Mouse (Mus musculus) kidney, adult 10 weeks (tissue): Measurements from ENCODE around the gene Asb4. TPM values are rescaled to one million over a fixed set of nuclear protein-coding genes. Genes with fewer than 3 reads are reported as not detected.

Experiments used
- polyA plus RNA-seq: library from polyadenylated mRNA; stranded (reverse); fragments of 350-450 nt; fragmentation: Illumina TruSeq; extraction: RNeasy Lipid Tissue Mini Kit (QIAGEN cat#74804); gene quantifications from one replicate; pipeline ENCODE4 v1.2.3, GENCODE M21; 2014; ENCODE audit warnings: low read depth, low replicate concordance

The Asb4 gene
- 1.4 TPM for polyA plus RNA-seq

DNA sequence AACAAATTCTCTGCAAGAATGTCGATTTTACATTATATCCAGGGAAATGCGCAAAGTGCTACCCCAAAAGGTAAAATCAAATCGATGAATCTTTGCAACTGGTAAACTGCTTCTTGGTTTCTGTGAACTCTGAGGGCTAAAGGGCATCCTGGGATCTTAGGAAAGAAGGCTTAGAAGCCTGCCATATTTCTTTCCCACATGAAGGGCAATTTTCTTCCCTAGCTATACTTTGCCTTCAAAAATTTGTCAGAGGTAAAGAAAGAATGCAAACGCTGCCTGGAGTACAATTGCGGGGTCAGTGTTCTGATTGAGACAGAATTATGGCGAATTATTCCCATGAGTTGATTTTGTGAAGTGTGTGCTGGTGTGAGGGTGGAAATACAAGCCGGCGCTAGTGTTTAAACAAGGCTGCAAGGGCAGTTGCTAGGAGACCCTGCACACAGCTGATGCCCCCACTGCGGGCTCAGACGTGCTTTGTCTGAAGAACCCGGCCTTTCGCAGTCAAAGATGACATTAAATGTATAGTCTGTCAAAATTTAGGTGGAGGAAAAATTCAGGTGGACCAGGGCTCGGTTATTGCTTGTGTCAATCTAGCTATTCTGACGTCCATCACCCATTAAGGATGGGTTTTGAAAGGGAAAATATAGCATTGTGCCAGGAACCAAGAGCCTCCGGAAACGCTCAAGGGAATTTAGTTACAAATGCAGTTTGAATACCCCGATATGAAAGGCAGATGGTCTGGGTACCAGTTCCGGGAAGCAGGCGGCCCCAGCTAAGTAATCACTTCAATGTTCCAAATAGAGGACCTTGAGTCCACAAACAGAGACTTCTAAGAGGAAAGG is at the start of gene Asb4:
Gene Asb4 (plus strand): TSS at position 51 of the 842 bp plus-strand sequence.

Other genes starting within 250 kb of the Asb4 start
- gene Pon1, start 189.4 kb upstream of the Asb4 start, polyA plus RNA-seq: 0.89 TPM
- 36.5 TPM for gene Pon3, start 127.1 kb upstream of the Asb4 start, polyA plus RNA-seq
- gene Pon2, start 84.9 kb upstream of the Asb4 start, polyA plus RNA-seq: 52.4 TPM
- gene Pdk4, start 112.9 kb downstream of the Asb4 start, polyA plus RNA-seq: 56.6 TPM